Mouse (Mus musculus) gastrocnemius, adult 8-10 months (tissue): ENCODE results near the gene Nkrf. TPM values are rescaled to one million over a fixed set of nuclear protein-coding genes. Genes with fewer than 3 reads are reported as not detected.

Experiments
- DNase-seq, 2 experiments: peaks; one replicate each; pipeline ENCODE4 v3.0.0; 2022; ENCODE audit warnings: low spot score in 2 of 2
- total RNA-seq, 4 experiments: library from RNA; stranded (reverse); gene quantifications; 2 replicates each; pipeline ENCODE4 v1.2.4; 2022

The Nkrf gene
- total RNA-seq, 4 experiments from 2014 or later = 2.3 to 3.6 (median 2.5) TPM

- DNase-seq = peak; percentile 44 to 68
Measured at GRCm38 (mm10) chrX:36863766-36864608, 38.7 kb downstream of the Nkrf start.

- no peak for DNase-seq
Measured at GRCm38 (mm10) chrX:36852631-36853030, 50.1 kb downstream of the Nkrf start.

GRCm38 (mm10) chrX:36847152-36847551 is 55.5 kb downstream of the Nkrf start:
- DNase-seq = no peak

- DNase-seq = no peak
Measured at GRCm38 (mm10) chrX:36843346-36843990, 59.2 kb downstream of the Nkrf start.

GRCm38 (mm10) chrX:36841698-36842097 is 61.0 kb downstream of the Nkrf start:
- DNase-seq = no peak

- DNase-seq = no peak
Measured at GRCm38 (mm10) chrX:36839391-36839790, 63.3 kb downstream of the Nkrf start.

Other genes starting within 250 kb of the Nkrf start
- gene Slc25a43, start 159.2 kb downstream of the Nkrf start, total RNA-seq = under 1 TPM in 1 of 4 experiments, not detected in 3; 0.45 TPM
- gene Slc25a5, start 107.2 kb downstream of the Nkrf start, total RNA-seq = 10 to 100 TPM; 37.5 to 64.5 (median 44.7) TPM
- gene Ube2a, start 29.0 kb downstream of the Nkrf start, total RNA-seq = 10 to 100 TPM; 36.5 to 46.1 (median 38.1) TPM
- gene C330007P06Rik, start 28.8 kb downstream of the Nkrf start, total RNA-seq = 10 to 100 TPM in 3 of 4 experiments, 1 to 10 TPM in 1; 9.5 to 14.2 (median 10.5) TPM
- gene Sept6, start 88.9 kb upstream of the Nkrf start, total RNA-seq = 1 to 10 TPM in 2 of 4 experiments, under 1 TPM in 2; 0.53 to 2.0 (median 0.86) TPM
- not detected for gene Sowahd, start 145.9 kb upstream of the Nkrf start, total RNA-seq
- 100 to 1,000 TPM; 261 to 342 (median 276) TPM for gene Rpl39, start 182.5 kb upstream of the Nkrf start, total RNA-seq
- gene Upf3b, start 207.4 kb upstream of the Nkrf start, total RNA-seq = 10 to 100 TPM in 1 of 4 experiments, 1 to 10 TPM in 3; 7.2 to 10.5 (median 9.2) TPM
- 1 to 10 TPM; 7.1 to 8.8 (median 7.8) TPM for gene Nkap, start 223.9 kb upstream of the Nkrf start, total RNA-seq